Mouse (Mus musculus) midbrain, embryonic 15.5 days (tissue): ENCODE results near the gene Lyrm9. TPM values are rescaled to one million over a fixed set of nuclear protein-coding genes. Genes with fewer than 3 reads are reported as not detected.
A peak's percentile ranks its signal among the peaks of the same experiment; 100 is the strongest.

ENCODE experiments used
- ATAC-seq: fragments of 200-750 bp; cut with Nextera tagmentation; replicated peaks from 2 replicates; pipeline ENCODE4 v1.8.0; 2017; ENCODE audit warnings: moderate TSS enrichment
- H3K27ac ChIP-seq: fragments of 300-500 bp; sonication (generic); 2 replicates; pipeline ENCODE4 v1.5.1; 2015; ENCODE audit warnings: mild to moderate bottlenecking, inconsistent platforms
- H3K27me3 ChIP-seq: fragments of 300-500 bp; sonication (generic); replicated peaks from 2 replicates; pipeline ENCODE4 v1.6.1; 2015; ENCODE audit warnings: inconsistent platforms
- H3K36me3 ChIP-seq: fragments of 300-500 bp; sonication (generic); replicated peaks from 2 replicates; pipeline ENCODE4 v1.6.1; 2015; ENCODE audit warnings: inconsistent platforms
- H3K4me1 ChIP-seq: fragments of 300-500 bp; sonication (generic); 2 replicates; pipeline ENCODE4 v1.6.1; 2015; ENCODE audit warnings: inconsistent platforms
- H3K4me2 ChIP-seq: fragments of 300-500 bp; sonication (generic); 2 replicates; pipeline ENCODE4 v1.6.1; 2015; ENCODE audit warnings: inconsistent platforms, mild to moderate bottlenecking, moderate library complexity
- H3K4me3 ChIP-seq: fragments of 300-500 bp; sonication (generic); 2 replicates; pipeline ENCODE4 v1.5.1; 2015; ENCODE audit warnings: mild to moderate bottlenecking, inconsistent platforms
- H3K9ac ChIP-seq: fragments of 300-500 bp; sonication (generic); 2 replicates; pipeline ENCODE4 v1.6.1; 2015; ENCODE audit warnings: mild to moderate bottlenecking, inconsistent platforms
- H3K9me3 ChIP-seq: fragments of 300-500 bp; sonication (generic); 2 replicates; pipeline ENCODE4 v1.6.1; 2016; ENCODE audit warnings: inconsistent platforms
- WGBS: fragments of 180-500 bp; shearing (Covaris S2); methylation state at CpG from one replicate; pipeline ENCODE4 v1.1.7; 2015; ENCODE audit warnings: mixed read lengths; 5-methylcytosine and 5-hydroxymethylcytosine counted together
- polyA plus RNA-seq: library from polyadenylated mRNA; unstranded; fragments of >200 nt; fragmentation: Nextera tagmentation; extraction: Ambion mirVana; gene quantifications from 2 replicates; pipeline ENCODE4 v1.2.1, GENCODE M21; 2015

Gene Lyrm9
- polyA plus RNA-seq, 1 experiment from 2014 or later: 35.8 TPM

DNA sequence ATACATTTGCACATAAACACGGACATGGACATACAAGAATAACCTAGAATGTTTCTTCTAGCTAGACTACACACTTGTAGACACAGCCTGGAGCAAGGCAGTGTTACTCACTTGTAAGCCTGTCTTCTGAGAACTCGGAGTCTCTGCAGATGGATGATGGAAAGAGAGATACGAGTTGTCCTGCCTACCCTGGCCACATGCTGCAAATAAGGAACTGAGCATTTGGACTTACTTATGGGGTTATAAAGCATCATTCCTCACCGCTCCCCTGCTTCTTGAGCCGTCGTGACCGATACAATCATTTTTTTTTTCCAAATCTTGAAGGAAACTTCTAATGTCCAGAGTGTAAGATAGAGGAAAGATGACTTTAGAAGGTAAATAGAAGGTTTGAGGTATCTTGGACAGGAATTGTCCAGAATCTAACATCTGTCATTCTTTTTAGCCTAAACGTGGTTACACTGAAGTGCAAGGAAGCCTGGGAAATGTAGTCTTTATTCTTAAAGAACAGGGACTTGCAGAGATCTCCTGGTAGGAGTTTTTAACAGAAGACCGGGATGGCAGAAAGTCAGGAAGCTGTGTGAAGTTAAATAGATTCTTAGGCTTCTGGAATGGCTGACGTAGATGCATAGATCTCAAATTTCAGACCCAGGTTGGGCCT is 30.2 kb upstream of the Lyrm9 start:
- Histone ChIP-seq H3K36me3 (no peaks in the 10 kb centered on the region), H3K4me3 (no peak overlapping the region), H3K9ac (no peak overlapping the region), H3K4me2 (no peak overlapping the region), H3K27ac (no peak overlapping the region), H3K27me3 (no peaks in the 10 kb centered on the region), H3K9me3 (no peaks in the 10 kb centered on the region), H3K4me1 (peaks cover 16% of the 10 kb centered on the region)
- no peak for ATAC-seq
- 84% methylated on average over 10 of the region's 10 CpGs for WGBS

GRCm38 (mm10) chr11:78801094-78801493 is 25.3 kb upstream of the Lyrm9 start:
- Histone ChIP-seq H3K9ac (no peak overlapping the region), H3K4me3 (no peak overlapping the region), H3K4me1 (no peaks in the 10 kb centered on the region), H3K9me3 (no peaks in the 10 kb centered on the region), H3K4me2 (no peak overlapping the region), H3K27ac (no peak overlapping the region), H3K27me3 (no peaks in the 10 kb centered on the region), H3K36me3 (no peaks in the 10 kb centered on the region)
- no peak for ATAC-seq
- 93% methylated on average over 4 of the region's 4 CpGs for WGBS

DNA sequence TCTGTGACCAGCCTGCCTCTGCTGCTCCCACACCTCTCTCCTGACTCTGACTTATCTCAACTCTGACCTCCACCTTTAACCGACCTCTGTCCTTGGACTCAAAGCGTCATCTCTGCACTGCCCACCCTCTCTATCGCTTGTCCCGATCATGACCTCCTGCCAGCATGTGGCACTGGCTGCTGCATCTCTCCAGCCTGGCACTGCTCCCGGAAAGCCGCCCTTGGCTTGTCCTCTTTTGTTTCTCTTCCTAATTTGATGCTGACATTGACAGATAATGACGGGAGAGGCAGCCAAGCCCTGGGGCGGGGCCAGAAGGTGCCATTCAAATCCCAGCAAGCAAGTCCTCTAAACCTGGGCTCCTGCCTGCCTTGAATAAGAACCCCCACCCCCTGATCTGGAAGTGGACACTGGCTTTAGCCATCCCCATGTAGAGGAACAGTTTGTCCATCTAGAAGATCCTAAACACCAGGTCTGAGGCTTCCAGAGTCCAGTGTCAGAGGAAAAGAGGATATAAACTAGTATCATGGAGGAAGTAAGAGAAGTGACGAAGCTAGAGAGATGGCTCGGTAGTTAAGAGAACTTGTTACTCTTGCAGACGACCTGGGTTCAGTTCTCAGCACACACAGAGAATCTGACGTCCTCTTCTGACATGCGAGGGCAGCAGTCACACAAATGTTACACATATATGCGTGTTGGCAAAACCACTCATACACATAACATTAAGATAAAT is 22.6 kb upstream of the Lyrm9 start:
- no peaks in the 10 kb centered on the region for H3K4me1 ChIP-seq
- no peak overlapping the region for H3K27ac ChIP-seq
- H3K4me3 ChIP-seq: no peak overlapping the region
- 77% methylated on average over 14 of the region's 14 CpGs for WGBS
- no peak overlapping the region for H3K9ac ChIP-seq
- no peaks in the 10 kb centered on the region for H3K36me3 ChIP-seq
- H3K9me3 ChIP-seq: no peaks in the 10 kb centered on the region
- H3K4me2 ChIP-seq: no peak overlapping the region
- H3K27me3 ChIP-seq: no peaks in the 10 kb centered on the region
- ATAC-seq: no peak

GRCm38 (mm10) chr11:78804551-78804950 is 21.8 kb upstream of the Lyrm9 start:
- no peak overlapping the region for H3K4me3 ChIP-seq
- no peak overlapping the region for H3K27ac ChIP-seq
- H3K9me3 ChIP-seq: no peaks in the 10 kb centered on the region
- 88% methylated on average over 6 of the region's 6 CpGs for WGBS
- no peak for ATAC-seq
- no peaks in the 10 kb centered on the region for H3K27me3 ChIP-seq
- H3K4me2 ChIP-seq: no peak overlapping the region
- no peaks in the 10 kb centered on the region for H3K36me3 ChIP-seq
- no peak overlapping the region for H3K9ac ChIP-seq
- no peaks in the 10 kb centered on the region for H3K4me1 ChIP-seq

DNA sequence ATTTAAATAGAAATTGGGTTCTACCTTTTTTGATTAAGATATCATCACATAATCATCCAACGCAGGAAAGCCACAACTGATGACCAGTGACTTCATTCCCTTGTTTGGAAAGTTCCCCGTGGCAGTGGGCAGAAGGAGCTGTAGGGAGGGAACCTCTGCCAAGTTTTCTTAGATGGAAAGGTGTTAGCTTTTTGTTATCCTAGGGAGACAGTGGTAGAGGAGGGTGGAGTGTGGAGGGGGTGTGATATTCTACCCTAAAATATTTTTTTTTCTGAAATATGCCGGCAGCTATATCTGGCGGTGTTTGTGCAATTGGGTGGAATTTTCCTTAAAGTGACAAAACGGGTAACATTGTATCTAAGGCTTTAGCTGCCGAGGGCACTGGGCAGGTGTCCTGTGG is 21.2 kb upstream of the Lyrm9 start:
- Histone ChIP-seq H3K9me3 (no peaks in the 10 kb centered on the region), H3K4me2 (no peak overlapping the region), H3K27ac (no peak overlapping the region), H3K27me3 (no peaks in the 10 kb centered on the region), H3K4me3 (no peak overlapping the region), H3K4me1 (no peaks in the 10 kb centered on the region), H3K9ac (no peak overlapping the region), H3K36me3 (no peaks in the 10 kb centered on the region)
- 67% methylated on average over 6 of the region's 6 CpGs for WGBS
- no peak for ATAC-seq

GRCm38 (mm10) chr11:78805691-78806137 is 20.7 kb upstream of the Lyrm9 start:
- Histone ChIP-seq H3K36me3 (no peaks in the 10 kb centered on the region), H3K9ac (no peak overlapping the region), H3K4me3 (no peak overlapping the region), H3K27ac (no peak overlapping the region), H3K9me3 (no peaks in the 10 kb centered on the region), H3K4me1 (no peaks in the 10 kb centered on the region), H3K4me2 (no peak overlapping the region), H3K27me3 (no peaks in the 10 kb centered on the region)
- 37% methylated on average over 9 of the region's 9 CpGs for WGBS
- ATAC-seq: no peak

DNA sequence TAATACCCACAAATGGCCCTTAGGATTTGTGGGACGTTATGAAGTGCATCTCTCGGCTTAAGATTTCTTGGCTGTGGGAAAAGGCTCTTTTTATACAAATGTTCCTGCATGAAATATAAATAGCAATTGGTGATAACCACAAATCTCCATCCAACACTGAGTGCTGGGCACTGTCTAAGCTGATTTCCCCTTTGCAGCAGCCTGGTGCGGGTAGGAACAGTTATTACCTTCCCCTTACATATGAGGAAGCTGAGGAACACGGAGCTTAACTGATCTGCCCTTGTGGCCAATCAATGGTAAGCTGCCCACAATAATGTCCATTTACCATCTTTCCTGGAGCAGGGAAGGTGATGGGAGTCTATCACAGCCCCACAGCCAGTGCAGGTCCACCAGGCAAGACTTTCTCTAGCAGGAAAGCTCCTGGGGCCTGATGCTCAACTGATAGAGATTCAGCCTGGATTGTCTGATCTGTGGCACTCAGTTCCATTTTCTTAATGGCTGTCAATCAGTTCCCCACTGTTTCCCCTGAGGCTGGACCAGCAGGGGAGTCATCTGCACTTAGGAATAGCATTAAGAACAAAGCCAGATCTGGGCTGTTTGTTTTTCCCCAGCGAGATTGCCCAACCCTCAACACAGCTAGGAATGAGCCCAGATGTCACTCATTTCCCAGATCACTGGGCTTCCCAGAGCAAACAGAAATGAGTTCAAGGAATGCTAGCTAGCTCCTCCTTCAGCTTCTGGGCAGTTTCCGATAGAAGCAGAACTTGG is 18.9 kb upstream of the Lyrm9 start:
- H3K4me1 ChIP-seq: no peaks in the 10 kb centered on the region
- H3K4me3 ChIP-seq: no peak overlapping the region
- H3K27me3 ChIP-seq: no peaks in the 10 kb centered on the region
- no peak overlapping the region; the same call in 1 of the 2 replicates for H3K27ac ChIP-seq
- H3K36me3 ChIP-seq: no peaks in the 10 kb centered on the region
- H3K9ac ChIP-seq: no peak overlapping the region
- no peaks in the 10 kb centered on the region for H3K9me3 ChIP-seq
- H3K4me2 ChIP-seq: no peak overlapping the region
- 43% methylated on average over 6 of the region's 6 CpGs for WGBS
- ATAC-seq: no peak

- Histone ChIP-seq H3K4me1 (peaks cover 6% of the 10 kb centered on the region), H3K9ac (no peak overlapping the region), H3K27ac (no peak overlapping the region), H3K9me3 (no peaks in the 10 kb centered on the region), H3K36me3 (no peaks in the 10 kb centered on the region), H3K27me3 (no peaks in the 10 kb centered on the region), H3K4me3 (no peak overlapping the region), H3K4me2 (no peak overlapping the region)
- no peak for ATAC-seq
Measured at GRCm38 (mm10) chr11:78809398-78809797, 17.0 kb upstream of the Lyrm9 start.

GRCm38 (mm10) chr11:78814461-78814941 is 11.9 kb upstream of the Lyrm9 start:
- Histone ChIP-seq H3K36me3 (no peaks in the 10 kb centered on the region), H3K9me3 (no peaks in the 10 kb centered on the region), H3K4me1 (peaks cover 36% of the 10 kb centered on the region), H3K27me3 (no peaks in the 10 kb centered on the region), H3K4me3 (no peak overlapping the region), H3K9ac (no peak overlapping the region), H3K4me2 (no peak overlapping the region), H3K27ac (no peak overlapping the region)
- WGBS: 42% methylated on average over 7 of the region's 7 CpGs
- no peak for ATAC-seq

DNA sequence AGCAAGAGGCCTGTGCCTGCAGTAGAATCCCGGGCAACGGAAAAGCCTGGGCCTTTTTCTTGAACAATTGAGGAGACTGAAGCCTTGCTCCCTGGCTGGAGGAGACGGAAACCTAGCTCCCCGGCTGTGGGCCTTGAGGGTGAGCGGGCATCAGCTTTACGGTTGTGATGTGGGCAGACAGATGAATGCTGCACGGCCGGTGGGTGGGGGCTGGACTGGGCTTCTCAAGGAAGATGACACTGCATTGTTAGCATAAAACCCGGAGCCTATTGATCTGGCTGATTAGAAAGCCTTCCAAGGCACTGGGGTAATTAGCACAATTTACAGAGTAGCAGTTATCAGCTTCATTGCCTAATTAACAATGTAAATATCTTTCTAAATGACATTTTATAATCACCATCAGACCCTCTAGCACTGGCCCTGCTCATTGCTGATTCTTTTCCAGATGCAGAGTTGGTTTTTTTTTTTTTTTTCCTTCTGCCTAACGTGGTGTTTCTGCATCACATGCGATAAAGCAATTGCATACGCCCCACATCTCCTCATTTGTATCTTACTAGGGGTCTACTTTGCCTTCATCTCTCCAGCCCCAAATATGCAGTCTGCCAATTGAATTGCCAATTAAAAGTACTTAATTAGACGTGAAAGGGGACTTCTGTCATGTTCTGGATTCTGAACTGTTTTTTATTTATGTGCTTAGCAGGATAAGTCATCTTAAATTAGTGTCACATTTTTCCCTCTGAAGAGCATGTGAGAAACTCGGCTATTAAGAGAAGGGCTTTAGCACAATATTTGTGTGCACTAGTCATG is 10.2 kb upstream of the Lyrm9 start:
- Histone ChIP-seq H3K27me3 (no peaks in the 10 kb centered on the region), H3K4me1 (peaks cover 52% of the 10 kb centered on the region), H3K36me3 (no peaks in the 10 kb centered on the region), H3K27ac (peak overlapping the region; percentile 77), H3K4me2 (no peak overlapping the region), H3K9ac (peak overlapping the region; percentile 0; the same call in 1 of the 2 replicates), H3K9me3 (no peaks in the 10 kb centered on the region), H3K4me3 (no peak overlapping the region)
- 19% methylated on average over 14 of the region's 14 CpGs for WGBS
- ATAC-seq: peak; percentile 49; the same call in 1 of the 2 replicates

GRCm38 (mm10) chr11:78817311-78818022 is 8.9 kb upstream of the Lyrm9 start:
- Histone ChIP-seq H3K27ac (peak overlapping the region; percentile 77), H3K9ac (no peak overlapping the region), H3K4me3 (no peak overlapping the region), H3K36me3 (no peaks in the 10 kb centered on the region), H3K4me2 (no peak overlapping the region), H3K4me1 (peaks cover 52% of the 10 kb centered on the region), H3K9me3 (no peaks in the 10 kb centered on the region), H3K27me3 (no peaks in the 10 kb centered on the region)
- 54% methylated on average over 11 of the region's 11 CpGs for WGBS
- peak; percentile 27; the same call in 1 of the 2 replicates for ATAC-seq
